Mouse (Mus musculus) ovary, postnatal 36 days (tissue): ENCODE data around the gene Mtcl1.
"Not testable (repeated sequence)": the region's sequence is repeated elsewhere in the genome, so short reads cannot be mapped to it uniquely, and the experiment has no call there.

ENCODE experiments used
- DNase-seq: peaks from one replicate; pipeline ENCODE4 v3.0.0; 2022; ENCODE audit warnings: low spot score, mixed read lengths

Gene Mtcl1

DNA sequence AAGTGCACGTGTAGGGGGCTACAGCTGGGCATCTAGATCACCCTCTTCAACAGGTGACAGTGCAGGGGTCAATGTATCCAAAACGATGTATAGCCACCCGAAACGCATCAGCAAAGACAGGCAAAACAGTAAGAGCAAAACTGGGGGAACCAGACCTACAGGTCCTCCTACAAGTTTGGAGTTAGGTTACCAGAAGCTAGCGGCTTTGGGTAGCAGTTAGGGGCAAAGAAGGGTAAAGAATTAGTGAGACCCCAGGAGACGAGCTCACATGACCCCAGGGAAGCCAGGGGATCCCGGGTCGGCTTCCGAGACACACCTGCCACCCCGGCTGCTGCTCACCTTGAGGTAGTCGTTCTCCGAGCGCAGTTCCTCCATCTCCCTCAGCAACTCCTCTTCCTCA is 1.6 kb downstream of the Mtcl1 start:
- no peak for DNase-seq

DNA sequence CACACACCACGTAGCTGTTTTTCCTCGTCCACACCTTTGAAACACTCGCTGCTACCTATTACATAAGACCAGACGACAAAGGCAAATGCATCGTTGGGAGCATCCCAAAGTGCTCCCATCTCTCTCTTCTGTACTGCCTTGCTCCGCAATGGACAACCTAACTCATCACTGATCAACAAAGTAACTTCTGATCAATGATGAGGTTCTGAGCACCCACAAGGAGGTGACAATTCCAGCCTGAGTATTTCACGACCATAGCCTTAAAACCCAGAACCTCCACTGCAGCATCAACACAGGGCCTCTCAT is 2.6 kb downstream of the Mtcl1 start:
- DNase-seq, result no peak

DNA sequence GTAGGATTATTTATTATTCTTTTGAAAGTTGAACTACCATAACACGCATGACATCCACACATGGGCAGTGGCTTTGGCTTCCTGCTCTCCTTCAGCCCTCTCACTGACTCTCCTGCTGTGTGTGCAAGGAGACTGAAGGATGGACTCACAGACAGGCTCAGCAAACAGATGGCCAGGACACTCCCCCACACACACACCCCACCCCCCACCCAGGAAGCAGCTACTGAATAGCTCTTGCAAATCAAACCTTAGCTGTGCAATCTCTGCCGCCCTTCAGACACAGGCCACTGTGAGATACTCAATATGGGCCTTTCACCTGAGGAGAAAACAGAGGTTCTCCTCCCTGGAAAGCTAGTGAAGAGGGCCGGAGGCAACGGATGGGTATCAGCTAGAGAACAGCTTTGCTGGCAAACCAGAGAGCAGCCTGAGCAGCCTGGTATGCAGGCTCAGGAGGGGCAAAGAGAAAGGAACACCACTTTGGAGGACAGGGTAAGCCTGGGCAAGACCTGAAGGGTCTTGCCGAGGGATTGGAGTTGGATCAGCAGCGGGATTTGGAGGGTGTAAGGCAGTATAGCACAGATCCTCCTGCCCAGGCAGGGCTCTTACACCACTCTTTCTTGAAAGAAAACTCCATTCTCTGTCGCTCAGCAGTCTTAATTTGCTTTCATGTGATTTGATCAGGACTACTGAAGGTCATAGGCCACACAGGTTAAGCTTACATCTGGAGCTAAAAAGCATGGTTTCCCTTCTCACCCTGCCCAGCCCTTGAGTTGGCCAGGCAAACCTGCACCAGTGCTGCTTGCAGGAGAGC is 3.1 kb downstream of the Mtcl1 start:
- no peak for DNase-seq

DNA sequence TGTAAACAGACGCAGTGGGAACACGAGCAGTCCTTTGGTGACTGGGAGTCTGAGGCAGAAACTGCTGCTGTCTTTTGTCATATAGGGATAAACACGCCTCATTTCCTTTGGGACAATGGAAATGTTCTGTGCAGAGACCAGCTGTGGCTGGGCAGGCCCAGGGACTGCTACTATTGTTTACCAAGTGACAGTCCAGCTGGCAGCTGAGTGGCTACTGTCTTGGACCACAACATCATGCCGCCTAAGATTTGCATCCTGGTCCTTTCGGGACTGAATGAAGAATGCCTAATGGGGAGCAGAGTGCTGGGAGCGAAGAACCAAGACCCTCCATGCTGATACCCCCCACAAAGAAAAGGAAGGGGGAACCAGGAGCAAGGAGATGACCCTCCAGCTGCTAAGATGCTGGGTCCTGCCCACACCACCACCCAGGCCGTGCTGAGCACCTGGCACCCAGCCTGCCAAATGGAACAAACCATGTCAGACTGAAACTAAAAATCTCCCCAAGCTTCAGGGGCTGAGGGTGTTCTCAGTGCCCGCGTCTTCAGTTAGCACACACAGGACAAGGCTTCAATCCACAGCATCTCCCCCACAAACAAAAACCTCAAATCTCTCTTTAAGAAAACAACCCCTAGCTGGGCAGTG is 5.4 kb downstream of the Mtcl1 start:
- DNase-seq, result no peak

DNA sequence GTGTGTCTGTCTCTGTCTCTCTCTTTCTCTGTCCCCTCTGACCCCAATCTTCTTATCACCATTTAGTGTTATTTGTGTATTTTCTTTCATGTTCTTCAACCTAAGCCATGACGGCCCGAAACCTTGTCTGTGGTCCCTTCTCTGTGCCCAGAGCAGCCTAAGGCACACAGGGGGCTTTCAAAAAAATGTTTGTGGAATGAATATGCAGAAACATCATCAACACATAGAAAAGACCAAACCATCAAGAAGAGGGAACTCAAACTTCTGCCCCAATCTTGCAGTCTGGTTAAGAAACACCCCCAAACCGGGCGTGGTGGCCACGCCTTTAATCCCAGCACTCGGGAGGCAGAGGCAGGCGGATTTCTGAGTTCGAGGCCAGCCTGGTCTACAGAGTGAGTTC is 9.7 kb downstream of the Mtcl1 start:
- no peak for DNase-seq

DNA sequence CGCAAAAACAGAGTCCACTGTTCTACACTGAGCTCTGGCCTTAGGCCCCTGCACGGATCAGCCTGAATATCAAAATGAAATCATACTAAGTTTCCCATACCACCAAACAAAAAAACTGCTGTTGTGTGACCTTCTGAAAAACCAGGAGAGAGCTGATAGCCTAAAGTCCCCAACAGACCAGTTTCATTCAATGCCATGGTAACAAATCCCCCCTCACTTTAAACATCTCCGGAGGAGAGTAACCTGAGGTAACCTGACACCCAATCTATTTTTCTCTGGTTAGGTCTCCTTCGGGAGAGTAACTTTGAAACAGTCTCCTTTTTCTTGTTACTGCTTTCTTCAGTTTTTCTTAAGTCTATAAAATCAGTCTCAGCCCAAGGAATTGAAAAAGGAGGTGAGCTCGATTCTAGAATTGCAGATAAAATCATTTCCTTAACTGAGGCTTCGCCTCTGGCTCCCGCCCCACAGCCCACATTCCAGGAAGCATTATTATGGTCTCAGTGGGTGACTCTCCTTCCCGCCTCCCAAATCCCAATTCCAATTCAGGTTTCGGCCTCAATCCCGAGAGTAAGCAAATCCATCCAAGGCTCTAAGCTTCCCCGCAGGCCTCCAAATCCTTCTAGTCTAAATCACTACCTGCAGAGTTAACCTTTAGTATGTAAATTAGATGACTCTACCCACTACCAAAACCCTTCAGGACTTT is 10.3 kb downstream of the Mtcl1 start:
- no peak for DNase-seq

DNA sequence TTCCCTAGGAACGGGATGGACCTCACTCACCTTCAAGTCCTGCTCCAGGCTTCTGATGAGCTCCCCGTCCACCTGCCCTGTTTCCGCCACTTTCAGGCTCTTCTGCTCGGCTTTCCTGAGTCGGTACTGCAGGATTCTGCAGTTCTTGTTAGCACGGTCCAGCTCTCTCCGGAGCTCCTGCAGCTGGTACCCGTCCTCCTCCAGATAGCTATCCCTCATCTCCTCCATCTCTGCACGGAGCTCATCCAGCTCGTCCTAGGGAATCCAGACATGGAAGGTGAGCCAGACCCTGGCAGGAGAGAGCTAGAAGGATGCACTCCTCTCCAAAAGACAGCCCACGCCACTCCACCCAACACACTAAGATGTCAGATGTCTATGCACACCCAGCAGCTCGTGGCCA is 11.4 kb downstream of the Mtcl1 start:
- DNase-seq, result no peak

DNA sequence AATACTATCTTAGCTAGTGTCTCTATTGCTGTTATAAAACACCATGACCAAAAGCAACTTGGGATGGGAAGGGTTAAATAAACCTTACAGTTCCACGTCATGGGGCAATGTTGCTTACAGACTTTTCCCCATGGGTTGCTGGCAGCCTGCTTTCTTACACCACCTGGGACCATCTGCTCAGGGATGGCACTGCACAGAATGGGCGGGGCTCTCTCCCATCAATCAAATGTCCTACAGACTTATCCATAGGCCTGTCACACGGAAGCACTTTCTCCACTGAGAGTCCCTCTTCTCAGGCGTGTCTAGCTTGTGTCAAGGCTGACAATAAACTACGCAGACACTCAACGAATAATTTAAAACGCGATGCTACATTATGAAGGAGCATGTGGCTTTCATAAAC is 12.7 kb downstream of the Mtcl1 start:
- DNase-seq, result no peak

DNA sequence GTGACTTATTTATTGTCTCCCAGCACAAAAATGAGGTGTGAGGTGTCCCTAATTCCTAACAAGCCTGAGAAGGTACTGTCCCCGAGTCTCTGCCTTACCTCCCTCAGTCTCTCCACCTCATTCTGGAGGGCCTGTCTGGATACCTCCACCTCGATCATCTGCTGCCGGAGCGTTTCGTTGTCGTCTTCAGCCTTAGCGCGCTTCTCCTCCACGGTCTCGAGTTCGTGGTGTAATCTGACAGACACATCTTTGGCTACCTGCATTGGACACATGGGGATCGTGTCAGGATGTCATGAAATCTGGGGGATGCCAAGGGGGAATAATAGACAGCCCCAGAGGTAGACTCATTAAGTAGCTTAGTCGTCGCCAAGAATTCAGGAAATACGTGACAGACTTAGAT is 13.6 kb downstream of the Mtcl1 start:
- no peak for DNase-seq

DNA sequence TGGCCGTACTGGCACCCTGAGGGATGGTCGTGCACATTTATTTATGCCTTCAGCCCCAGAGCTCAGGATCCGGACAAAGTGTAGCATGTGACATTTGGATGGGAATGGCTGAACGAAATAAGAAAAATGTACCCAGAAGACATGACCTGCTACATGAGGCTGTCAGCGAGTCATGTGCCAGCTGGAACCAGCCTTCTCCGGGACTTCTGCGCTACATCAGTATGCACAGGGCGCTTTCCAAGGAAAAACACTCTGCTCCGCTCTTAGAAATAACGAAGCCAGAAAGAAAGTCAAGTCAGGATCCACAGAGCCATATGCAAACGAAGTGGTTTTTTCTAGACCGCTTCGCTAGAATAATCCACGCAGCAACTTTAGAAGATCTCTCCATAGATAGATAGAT is 14.5 kb downstream of the Mtcl1 start:
- DNase-seq, result no peak

DNA sequence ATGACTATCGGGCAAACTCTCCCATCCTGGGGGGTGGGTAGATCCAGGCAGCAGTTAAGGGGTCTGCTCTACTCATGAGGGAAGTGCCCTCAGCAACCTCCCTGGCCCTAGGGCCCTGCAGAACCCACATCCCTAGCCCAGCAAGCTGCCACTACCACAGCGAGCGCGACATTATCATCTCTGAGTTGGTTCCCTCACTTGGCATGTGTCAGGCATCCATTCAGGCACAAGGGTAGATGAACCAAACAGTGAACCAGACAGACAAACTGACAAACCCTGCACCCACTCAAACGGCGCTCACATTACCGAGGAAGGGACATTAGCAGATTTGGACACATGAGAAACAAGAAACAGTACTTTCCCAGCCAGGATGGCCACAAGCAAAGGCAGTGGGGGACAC is 15.0 kb downstream of the Mtcl1 start:
- DNase-seq, result no peak

DNA sequence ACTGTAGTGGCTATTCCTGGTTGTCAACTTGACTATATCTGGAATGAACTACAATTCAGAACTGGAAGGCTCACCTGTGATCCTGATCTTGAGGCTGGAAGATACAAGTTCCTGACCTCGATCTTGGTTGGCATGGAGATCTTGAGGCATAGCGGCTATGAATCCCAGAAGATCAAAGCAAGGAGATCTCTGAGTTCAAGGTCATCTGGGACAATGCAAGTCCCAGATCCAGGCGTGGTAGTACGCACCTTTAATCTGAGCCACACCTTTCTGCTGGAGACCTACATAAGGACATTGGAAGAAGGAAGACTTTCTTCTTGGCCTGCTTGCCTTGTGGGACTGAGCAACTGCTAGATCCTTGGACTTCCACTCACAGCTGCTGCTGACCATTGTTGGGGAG is 24.9 kb downstream of the Mtcl1 start:
- not testable (repeated sequence) for DNase-seq

DNA sequence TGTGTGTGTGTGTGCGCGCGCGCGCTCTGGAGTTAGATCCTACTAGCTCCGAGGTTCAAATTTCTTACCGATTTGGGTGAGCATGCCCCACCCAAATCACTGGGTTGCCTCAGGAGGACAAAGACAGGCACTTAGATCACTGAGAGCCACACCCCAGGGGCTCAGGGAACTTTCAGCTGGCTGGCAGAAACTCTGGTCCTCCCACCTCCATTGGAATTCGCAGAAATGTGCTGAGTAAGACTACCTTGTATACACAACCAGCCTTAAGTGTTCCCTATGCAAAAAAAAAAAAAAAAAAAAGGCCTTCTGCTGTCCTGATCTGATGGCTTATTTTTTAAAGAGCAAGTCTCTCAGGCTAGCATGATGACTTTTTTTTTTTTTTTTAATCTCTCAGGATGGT is 30.1 kb downstream of the Mtcl1 start:
- DNase-seq, result no peak

DNA sequence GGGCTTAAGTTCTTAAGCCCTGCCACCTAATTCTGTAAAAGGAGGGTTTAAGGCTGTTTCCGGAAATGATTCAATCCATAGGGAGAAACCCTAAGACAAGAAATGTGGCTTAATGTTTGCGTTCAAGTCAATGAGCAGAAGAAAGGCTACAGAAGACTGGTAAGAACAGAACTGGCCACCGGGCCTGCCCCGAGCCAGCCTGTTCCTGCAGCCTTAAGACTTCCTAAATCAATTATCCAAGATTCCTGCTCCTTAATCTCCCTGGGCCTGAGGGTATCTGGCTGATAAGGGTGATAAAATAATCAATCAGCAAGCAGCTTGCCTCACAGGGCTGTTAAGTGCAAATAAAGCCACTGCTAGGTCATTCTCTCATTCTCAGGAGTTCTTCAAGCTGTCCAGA is 31.8 kb downstream of the Mtcl1 start:
- no peak for DNase-seq

DNA sequence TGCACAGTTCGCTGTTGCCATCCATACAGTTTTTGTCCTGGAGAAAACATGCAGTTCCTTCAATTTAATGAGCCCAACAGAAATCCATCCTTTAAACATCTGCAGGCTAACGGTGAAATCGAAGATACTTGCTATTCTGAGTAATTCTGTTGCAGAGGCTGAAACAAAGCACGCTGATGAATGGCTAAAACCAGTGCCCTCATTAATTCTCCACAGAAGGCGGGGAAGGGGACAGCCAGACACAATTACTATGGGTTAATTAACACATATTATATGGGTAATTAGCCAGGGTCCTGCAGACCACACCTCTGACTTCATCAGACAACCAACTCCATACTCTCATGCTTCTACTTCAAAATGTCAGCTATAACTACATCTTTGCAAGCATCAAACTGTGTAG is 32.2 kb downstream of the Mtcl1 start:
- DNase-seq, result no peak

DNA sequence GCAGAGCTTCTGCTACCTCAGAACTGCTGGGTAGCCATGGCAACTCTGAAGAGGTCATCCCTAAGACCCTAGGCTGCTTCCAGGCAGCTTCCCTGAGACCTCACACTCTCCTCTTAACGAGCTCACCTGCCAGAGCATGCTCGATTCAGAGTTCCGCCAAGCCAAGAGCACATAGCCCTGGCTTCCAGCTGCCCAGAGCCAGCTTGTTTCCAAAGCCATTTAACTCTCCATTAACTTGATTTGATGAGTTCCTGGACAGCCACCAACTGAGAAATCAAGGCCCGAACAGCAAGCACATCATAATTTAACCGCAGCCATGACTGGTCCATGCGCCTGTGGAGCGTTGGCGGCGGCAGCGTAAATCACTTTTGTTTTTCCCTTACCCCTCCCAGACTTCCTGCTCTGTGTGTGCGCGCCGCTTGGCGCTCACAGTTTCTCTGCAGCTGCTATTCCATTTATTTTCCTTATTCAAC is 32.7 kb downstream of the Mtcl1 start:
- peak; percentile 31 for DNase-seq

DNA sequence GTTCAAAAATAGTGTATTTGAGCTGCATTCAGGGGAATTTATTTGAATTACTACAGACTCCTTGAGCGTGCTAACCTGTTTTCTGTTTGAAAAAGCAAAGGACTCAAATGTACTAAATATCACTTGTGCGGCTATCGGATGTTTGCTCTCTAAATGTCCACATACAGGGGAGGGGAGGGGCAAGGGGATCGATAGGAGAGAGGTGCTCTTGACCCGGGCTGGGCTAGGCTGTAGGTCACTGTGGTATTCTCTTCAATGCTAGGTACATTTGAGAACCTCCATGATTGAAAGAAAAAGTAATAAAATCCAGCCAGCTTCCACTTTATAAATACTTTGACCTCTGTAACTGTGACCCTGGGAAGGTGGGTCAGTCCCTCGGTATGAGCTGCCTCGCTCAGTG is 33.1 kb downstream of the Mtcl1 start:
- DNase-seq, result no peak

DNA sequence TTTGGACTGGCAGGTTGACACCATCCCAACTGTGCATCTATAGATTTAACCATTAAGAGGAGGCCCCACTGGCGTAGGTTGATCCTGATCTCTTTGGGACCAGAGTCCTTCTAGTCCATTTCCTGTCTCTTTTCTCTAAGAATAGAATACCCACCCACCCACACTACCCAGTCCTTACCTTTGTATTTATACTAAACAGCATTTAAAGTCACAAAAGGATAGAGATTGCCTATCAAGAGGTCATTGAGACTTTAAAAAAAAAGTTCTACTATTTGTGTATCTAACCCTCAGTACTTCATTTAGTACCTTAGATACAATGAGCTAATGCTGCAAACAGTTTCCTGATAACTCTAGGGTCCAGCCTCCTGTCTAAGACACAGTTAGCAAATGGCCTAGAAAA is 35.2 kb downstream of the Mtcl1 start:
- no peak for DNase-seq

DNA sequence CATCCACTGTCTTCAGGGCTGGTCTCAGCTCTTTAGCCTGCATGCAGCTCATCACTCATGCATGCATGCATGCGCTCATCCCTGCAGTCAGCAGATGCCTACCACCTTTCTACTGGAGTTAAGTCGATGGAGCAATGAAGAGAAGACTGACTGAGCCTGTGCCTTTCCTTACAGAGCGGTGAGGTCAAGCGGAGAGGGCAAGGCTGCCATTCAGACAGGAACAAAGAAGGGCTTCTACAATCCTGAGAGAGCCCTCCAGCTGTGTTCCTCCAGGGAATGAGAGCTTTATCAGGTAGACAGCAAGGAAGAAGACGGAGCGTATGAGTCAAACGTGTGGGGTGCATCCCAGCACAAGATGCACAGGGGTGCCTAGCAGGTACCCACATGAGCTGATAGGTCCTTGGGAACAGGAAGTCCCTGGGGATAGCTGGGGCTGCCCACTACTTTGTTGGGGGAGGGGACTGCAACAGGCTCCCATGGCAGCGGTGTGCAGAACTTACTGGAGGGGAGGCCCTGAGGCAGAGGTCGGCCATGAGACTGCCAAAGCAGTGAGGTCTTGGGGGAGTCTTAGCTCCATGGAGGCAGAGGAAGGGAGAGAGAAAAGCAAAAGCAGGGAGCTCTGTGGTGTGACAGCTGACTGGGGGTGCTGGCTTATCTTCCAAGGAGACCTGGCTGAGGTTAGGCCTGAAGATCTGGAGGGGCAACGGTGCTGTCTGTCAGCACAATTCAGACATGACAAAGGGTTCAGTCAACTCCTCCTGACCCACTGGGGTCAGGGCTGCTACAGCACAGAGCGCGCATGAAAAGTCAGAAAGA is 37.2 kb downstream of the Mtcl1 start:
- DNase-seq, result no peak

DNA sequence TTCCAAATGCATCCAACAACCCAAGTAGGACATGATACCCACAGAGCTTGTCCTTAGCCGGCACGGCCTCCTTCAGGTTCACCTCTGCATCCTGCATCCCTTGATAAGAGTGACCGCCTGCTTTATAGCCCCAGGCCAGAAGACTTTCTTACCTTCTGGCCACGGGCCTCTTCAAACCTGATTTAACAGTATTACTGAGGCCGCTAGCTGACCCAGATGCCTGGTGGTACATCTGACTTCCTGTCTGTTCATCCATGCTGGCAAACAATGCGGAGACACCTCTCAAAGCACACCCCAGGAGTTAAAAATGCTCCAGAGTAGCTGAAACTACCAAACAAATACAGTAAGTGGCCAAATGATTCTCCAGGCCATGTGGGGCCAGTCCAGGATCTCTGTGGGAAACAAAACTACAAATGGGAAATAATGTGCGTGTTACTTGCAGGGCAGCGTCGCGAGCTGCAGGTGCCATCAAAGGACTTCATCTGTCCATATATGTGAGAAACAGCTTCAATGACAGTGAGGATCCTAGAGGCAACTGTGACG is 38.6 kb downstream of the Mtcl1 start:
- DNase-seq, result no peak

DNA sequence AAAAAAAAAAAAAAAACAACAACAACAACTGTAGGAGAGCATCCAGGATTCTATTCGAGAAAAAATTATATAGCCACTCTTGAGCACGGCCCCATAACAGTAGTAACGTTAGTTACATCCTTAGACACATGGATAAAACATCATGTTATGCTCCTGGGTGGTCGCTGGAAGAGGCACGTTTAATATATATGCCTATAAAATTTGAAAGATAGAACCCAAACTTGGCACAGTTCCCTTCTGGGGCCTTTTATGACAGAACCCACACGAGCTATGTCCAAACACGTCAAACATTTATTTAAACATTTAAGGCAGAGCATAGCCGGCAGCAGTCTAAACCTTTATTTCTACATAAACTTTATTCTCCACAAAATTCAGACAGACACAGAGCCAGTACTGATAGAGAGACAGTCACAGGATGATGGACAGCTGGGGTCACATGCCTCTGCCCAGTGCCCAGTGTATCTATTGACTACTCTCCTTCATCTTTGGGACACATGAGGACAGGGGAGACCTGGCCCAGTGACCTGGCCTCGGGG is 40.4 kb downstream of the Mtcl1 start:
- no peak for DNase-seq

DNA sequence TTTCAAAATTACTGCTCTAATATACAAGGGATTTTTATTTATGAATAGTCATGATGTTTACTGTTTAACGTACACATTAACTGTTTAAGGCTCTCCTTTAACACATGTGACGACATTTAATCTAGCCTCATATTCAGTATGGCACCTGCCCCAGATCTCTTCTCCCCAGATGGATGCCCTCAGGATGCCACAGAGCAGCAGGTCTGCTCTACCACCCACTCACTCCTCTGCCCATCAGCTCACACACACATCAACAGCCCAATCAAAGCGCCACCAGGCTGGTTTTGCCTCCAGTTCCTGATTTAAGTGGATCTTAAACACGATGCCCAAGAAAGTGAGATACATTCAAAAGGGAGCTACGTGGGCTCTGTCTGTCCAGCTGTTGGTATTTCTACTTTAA is 41.1 kb downstream of the Mtcl1 start:
- DNase-seq, result no peak
